Mouse (Mus musculus): Measurements from ENCODE around the gene Capn3. TPM values are rescaled to one million over a fixed set of nuclear protein-coding genes. Genes with fewer than 3 reads are reported as not detected.

Capn3 gene
- polyA plus RNA-seq, 1 experiment from 2014 or later: 0.89 TPM

GRCm38 (mm10) chr2:120531223-120531622 is 75.4 kb downstream of the Capn3 start:
- H3K9ac ChIP-seq: no peak overlapping the region
- H3K4me3 ChIP-seq (replicated peaks): no peak overlapping the region
- no peak overlapping the region for H3K27ac ChIP-seq
- peaks cover 36% of the 10 kb centered on the region for H3K36me3 ChIP-seq
- no peaks in the 10 kb centered on the region for H3K9me3 ChIP-seq
- H3K27me3 ChIP-seq (replicated peaks): no peaks in the 10 kb centered on the region
- 92% methylated on average over 4 of the region's 4 CpGs for WGBS
- ATAC-seq: no peak
- H3K4me2 ChIP-seq (replicated peaks): no peak overlapping the region
- no peaks in the 10 kb centered on the region for H3K4me1 ChIP-seq (replicated peaks)

GRCm38 (mm10) chr2:120539333-120539732 is 83.5 kb downstream of the Capn3 start:
- no peak overlapping the region for H3K4me3 ChIP-seq (replicated peaks)
- H3K9me3 ChIP-seq: no peaks in the 10 kb centered on the region
- 0 out of 2 replicates have a peak, but pooled peaks have one; percentile 43 for ATAC-seq
- H3K27me3 ChIP-seq (replicated peaks): no peaks in the 10 kb centered on the region
- peaks cover 14% of the 10 kb centered on the region for H3K36me3 ChIP-seq
- peaks cover 3% of the 10 kb centered on the region; the same call in 1 of the 2 replicates for H3K4me1 ChIP-seq (replicated peaks)
- 0 out of 2 replicates have a peak overlapping the region, but pooled peaks have one; percentile 51 for H3K27ac ChIP-seq
- 48% methylated on average over 3 of the region's 3 CpGs for WGBS
- H3K9ac ChIP-seq: no peak overlapping the region
- peak overlapping the region; percentile 33 for H3K4me2 ChIP-seq (replicated peaks)

GRCm38 (mm10) chr2:120539778-120540208 is 84.0 kb downstream of the Capn3 start:
- Histone ChIP-seq H3K9ac (no peak overlapping the region), H3K27me3 (replicated peaks) (no peaks in the 10 kb centered on the region), H3K4me2 (replicated peaks) (peak overlapping the region; percentile 33), H3K4me3 (replicated peaks) (no peak overlapping the region), H3K9me3 (no peaks in the 10 kb centered on the region), H3K4me1 (replicated peaks) (peaks cover 3% of the 10 kb centered on the region; the same call in 1 of the 2 replicates), H3K27ac (0 out of 2 replicates have a peak overlapping the region, but pooled peaks have one; percentile 51), H3K36me3 (peaks cover 12% of the 10 kb centered on the region)
- ATAC-seq: peak; percentile 97
- 30% methylated on average over 1 of the region's 1 CpGs for WGBS

GRCm38 (mm10) chr2:120544732-120545131 is 88.9 kb downstream of the Capn3 start:
- H3K27me3 ChIP-seq (replicated peaks): no peaks in the 10 kb centered on the region
- H3K27ac ChIP-seq: no peak overlapping the region
- no peaks in the 10 kb centered on the region for H3K9me3 ChIP-seq
- 92% methylated on average over 2 of the region's 2 CpGs for WGBS
- no peak overlapping the region for H3K4me2 ChIP-seq (replicated peaks)
- no peaks in the 10 kb centered on the region for H3K4me1 ChIP-seq (replicated peaks)
- H3K4me3 ChIP-seq (replicated peaks): no peak overlapping the region
- no peak overlapping the region for H3K9ac ChIP-seq
- no peak for ATAC-seq
- no peaks in the 10 kb centered on the region for H3K36me3 ChIP-seq

Other genes with a start within 250 kb of the Capn3 start
- 0.06 and 0.09 TPM in 2 replicates for gene Pla2g4e, start 210.7 kb upstream of the Capn3 start, polyA plus RNA-seq (2015; fragmentation: Nextera tagmentation; extraction: Ambion mirVana)
- gene Pla2g4d, start 166.8 kb upstream of the Capn3 start, polyA plus RNA-seq (2015; fragmentation: Nextera tagmentation; extraction: Ambion mirVana): not detected in 2 replicates
- gene Pla2g4f, start 141.9 kb upstream of the Capn3 start, polyA plus RNA-seq (2015; fragmentation: Nextera tagmentation; extraction: Ambion mirVana): 0.24 and 0.29 TPM in 2 replicates
- gene Vps39, start 102.9 kb upstream of the Capn3 start, polyA plus RNA-seq (2015; fragmentation: Nextera tagmentation; extraction: Ambion mirVana): 18.2 and 18.4 TPM in 2 replicates
- 7.3 and 8.5 TPM in 2 replicates for gene Ganc, start 52.1 kb upstream of the Capn3 start, polyA plus RNA-seq (2015; fragmentation: Nextera tagmentation; extraction: Ambion mirVana)
- gene Tmem87a, start 51.9 kb upstream of the Capn3 start, polyA plus RNA-seq (2015; fragmentation: Nextera tagmentation; extraction: Ambion mirVana): 10.6 and 11.3 TPM in 2 replicates
- gene Zfp106, start 107.8 kb downstream of the Capn3 start, polyA plus RNA-seq (2015; fragmentation: Nextera tagmentation; extraction: Ambion mirVana): 46.1 and 46.5 TPM in 2 replicates
- gene Snap23, start 111.7 kb downstream of the Capn3 start, polyA plus RNA-seq (2015; fragmentation: Nextera tagmentation; extraction: Ambion mirVana): 47.2 and 51.0 TPM in 2 replicates
- gene Haus2, start 153.4 kb downstream of the Capn3 start, polyA plus RNA-seq (2015; fragmentation: Nextera tagmentation; extraction: Ambion mirVana): 21.3 and 22.3 TPM in 2 replicates
- 20.3 and 20.5 TPM in 2 replicates for gene Lrrc57, start 153.5 kb downstream of the Capn3 start, polyA plus RNA-seq (2015; fragmentation: Nextera tagmentation; extraction: Ambion mirVana)
- 2.9 and 3.3 TPM in 2 replicates for gene Stard9, start 173.1 kb downstream of the Capn3 start, polyA plus RNA-seq (2015; fragmentation: Nextera tagmentation; extraction: Ambion mirVana)

All from intestine, embryonic 15.5 days (tissue).